In the genomic region with DNA sequence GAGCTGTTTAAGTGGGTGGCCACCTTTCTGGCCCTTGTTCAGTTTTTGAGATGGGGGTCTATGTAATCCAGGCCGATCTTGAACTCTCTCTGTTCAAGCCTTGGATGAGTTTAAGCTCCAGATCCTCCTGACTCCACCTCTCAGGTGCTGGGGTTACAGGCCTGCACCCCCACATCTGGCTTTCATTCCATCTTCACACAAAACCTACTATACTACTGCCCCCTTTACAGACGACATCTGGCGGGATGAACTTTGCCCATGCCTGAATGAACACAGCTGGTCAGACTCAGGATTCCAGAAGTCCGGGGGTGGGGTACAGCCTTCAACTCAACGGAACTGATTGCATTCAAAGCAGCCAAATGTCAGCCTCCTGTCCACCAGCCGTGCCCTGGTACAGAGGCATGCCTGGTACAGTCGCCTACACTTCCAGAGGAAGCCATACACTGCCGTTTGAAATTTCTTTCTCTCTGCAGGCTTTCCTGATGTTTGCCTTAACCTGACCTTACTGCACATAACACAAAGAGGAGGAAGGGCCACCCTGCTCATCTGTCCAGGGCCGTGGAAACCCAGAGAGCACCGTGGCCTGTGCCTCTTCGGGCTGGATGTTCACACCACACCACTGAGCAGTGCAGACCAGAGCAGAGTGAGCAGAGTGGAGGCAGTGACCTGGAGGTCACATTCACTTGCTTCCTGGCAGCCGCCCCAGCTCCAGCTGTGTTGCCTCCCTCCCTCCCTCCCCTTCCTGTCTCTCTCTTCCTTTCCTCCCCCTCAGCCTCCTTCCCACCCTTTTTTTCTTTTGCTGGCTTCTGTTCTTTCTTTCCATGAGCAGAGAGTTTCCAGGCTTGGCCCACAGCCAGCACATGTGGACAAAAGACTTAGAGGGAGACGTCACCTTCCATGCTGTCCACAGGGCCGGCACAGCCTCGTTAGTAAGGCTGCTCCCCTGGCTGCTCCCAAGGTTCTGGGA, we compare ENCODE assay signal across 8 mouse cellular contexts. TPM values are rescaled to one million over a fixed set of nuclear protein-coding genes. Genes with fewer than 3 reads are reported as not detected.
DNase-seq lines count a peak whose midpoint lies in the region; ATAC-seq and TF ChIP-seq lines count a peak whose summit lies in the region.

No protein-coding gene starts in this region.

- DNase-seq in ZHBTc4 (ENCODE audit: low read depth, low spot score): peak; percentile 30
- peak; percentile 66 for DNase-seq in embryo, embryonic 9.5 days (ENCODE audit: extremely low spot score)
- DNase-seq in heart, adult 2 months: peak; percentile 83 to 86
- DNase-seq in kidney, adult 11 months: peak; percentile 62
- DNase-seq in liver, embryonic 13.5 days: no peak
- DNase-seq in urinary bladder, postnatal 4 days (ENCODE audit: low spot score in 2 of 2): peak; percentile 72 to 87

- no peaks in the 10 kb centered on the region for H3K27me3 ChIP-seq in heart, adult 2 months (ENCODE audit: control insufficient read depth, insufficient read depth, low read length)
- no peaks in the 10 kb centered on the region for H3K27me3 ChIP-seq in liver, embryonic 13.5 days
- H3K27me3 ChIP-seq in neural tube, embryonic 12.5 days (replicated peaks): no peaks in the 10 kb centered on the region

- TF ChIP-seq CTCF in heart, adult 2 months (IDR thresholded peaks at IDR 0.05): no peak

- no peaks in the 10 kb centered on the region for H3K79me2 ChIP-seq in heart, adult 2 months (replicated peaks; ENCODE audit: control insufficient read depth, insufficient read depth, low read length)

- no peak overlapping the region for H3K4me3 ChIP-seq in heart, adult 2 months
- H3K4me3 ChIP-seq in liver, embryonic 13.5 days (replicated peaks): no peak overlapping the region
- H3K4me3 ChIP-seq in neural tube, embryonic 12.5 days: no peak overlapping the region

- peaks cover 15% of the 10 kb centered on the region for H3K4me1 ChIP-seq in heart, adult 2 months (ENCODE audit: control insufficient read depth, insufficient read depth, low read length)
- H3K4me1 ChIP-seq in liver, embryonic 13.5 days (replicated peaks): peaks cover 37% of the 10 kb centered on the region
- peaks cover 74% of the 10 kb centered on the region for H3K4me1 ChIP-seq in neural tube, embryonic 12.5 days

- peak overlapping the region; percentile 11; the same call in 1 of the 2 replicates for H3K9ac ChIP-seq in heart, adult 2 months (ENCODE audit: low read depth, low read length)
- no peak overlapping the region for H3K9ac ChIP-seq in liver, embryonic 13.5 days
- peak overlapping the region; percentile 21; the same call in 1 of the 2 replicates for H3K9ac ChIP-seq in neural tube, embryonic 12.5 days

- H3K9me3 ChIP-seq in liver, embryonic 13.5 days (replicated peaks): no peaks in the 10 kb centered on the region
- no peaks in the 10 kb centered on the region for H3K9me3 ChIP-seq in neural tube, embryonic 12.5 days

- H3K27ac ChIP-seq in heart, adult 2 months: peak overlapping the region; percentile 70
- H3K27ac ChIP-seq in liver, embryonic 13.5 days: peak overlapping the region; percentile 53
- H3K27ac ChIP-seq in neural tube, embryonic 12.5 days: peak overlapping the region; percentile 54

- 25% methylated on average over 15 of the region's 15 CpGs for WGBS in heart, adult 2 months
- 50% methylated on average over 15 of the region's 15 CpGs for WGBS in liver, embryonic 13.5 days (ENCODE audit: insufficient replicate concordance)
- 21% methylated on average over 15 of the region's 15 CpGs for WGBS in neural tube, embryonic 12.5 days

- no peaks in the 10 kb centered on the region for H3K36me3 ChIP-seq in heart, adult 2 months (ENCODE audit: control insufficient read depth, insufficient read depth, low read length)
- H3K36me3 ChIP-seq in liver, embryonic 13.5 days: no peaks in the 10 kb centered on the region
- H3K36me3 ChIP-seq in neural tube, embryonic 12.5 days: no peaks in the 10 kb centered on the region

- intact Hi-C loops in heart, adult 2 months (cut with DNase I): no loop called here

- peak; percentile 70 for ATAC-seq in liver, embryonic 13.5 days (ENCODE audit: low read depth)
- peak; percentile 82 for ATAC-seq in neural tube, embryonic 12.5 days (ENCODE audit: low FRiP score, low read depth)
- no peak for ATAC-seq in megakaryocyte progenitor cell, adult 5-6 weeks (replicated peaks; ENCODE audit: poor library complexity)

- TF ChIP-seq EP300 in heart, adult 2 months (IDR thresholded peaks at IDR 0.05; ENCODE audit: insufficient read depth, low read depth, low read length): peak; percentile 66; the same call in 1 of the 2 replicates

- TF ChIP-seq POLR2A in heart, adult 2 months (IDR thresholded peaks at IDR 0.05; ENCODE audit: insufficient read depth, low read depth, low read length): peak; percentile 35; the same call in 1 of the 2 replicates

- no peak overlapping the region for H3K4me2 ChIP-seq in liver, embryonic 13.5 days
- peak overlapping the region; percentile 36 for H3K4me2 ChIP-seq in neural tube, embryonic 12.5 days (replicated peaks)

RNA-seq across cellular contexts. Expression of a gene that starts 14.8 kb away (rescaled TPM):
- 1 to 10 TPM; 6.0 to 6.6 TPM for total RNA-seq in heart, adult 2 months (2021)
- 5.6 and 7.4 TPM in 2 replicates for polyA plus RNA-seq in heart, adult 2 months (2012; rRNA removed)
- polyA plus RNA-seq in liver, embryonic 13.5 days (2015; fragmentation: Nextera tagmentation; extraction: Ambion mirVana): 1.9 and 2.1 TPM in 2 replicates
- polyA plus RNA-seq in neural tube, embryonic 12.5 days (2016; fragmentation: Nextera tagmentation; extraction: Ambion mirVana): 48.4 and 50.6 TPM in 2 replicates
- 1.1 TPM in 1 of 2 replicates, not detected in the other for total RNA-seq in megakaryocyte progenitor cell, adult 5-6 weeks (2015)
- total RNA-seq in megakaryocyte progenitor cell, adult 5-6 weeks (2017): 0.46 TPM in 1 of 2 replicates, not detected in the other

RNA-seq across cellular contexts. Expression of a gene that starts 30.8 kb away (rescaled TPM):
- total RNA-seq in heart, adult 2 months (2021): 10 to 100 TPM; 12.1 to 15.6 TPM
- polyA plus RNA-seq in heart, adult 2 months (2012; rRNA removed): 7.6 and 15.9 TPM in 2 replicates
- 8.9 and 9.4 TPM in 2 replicates for polyA plus RNA-seq in liver, embryonic 13.5 days (2015; fragmentation: Nextera tagmentation; extraction: Ambion mirVana)
- polyA plus RNA-seq in neural tube, embryonic 12.5 days (2016; fragmentation: Nextera tagmentation; extraction: Ambion mirVana): 37.2 and 40.9 TPM in 2 replicates
- total RNA-seq in megakaryocyte progenitor cell, adult 5-6 weeks (2015): 7.5 and 7.6 TPM in 2 replicates
- total RNA-seq in megakaryocyte progenitor cell, adult 5-6 weeks (2017): 5.6 and 7.3 TPM in 2 replicates

RNA-seq across cellular contexts. Expression of a gene that starts 42.6 kb away (rescaled TPM):
- total RNA-seq in heart, adult 2 months (2021): not detected
- 0.59 and 2.2 TPM in 2 replicates for polyA plus RNA-seq in heart, adult 2 months (2012; rRNA removed)
- 1.0 and 1.4 TPM in 2 replicates for polyA plus RNA-seq in liver, embryonic 13.5 days (2015; fragmentation: Nextera tagmentation; extraction: Ambion mirVana)
- 0.51 and 1.7 TPM in 2 replicates for polyA plus RNA-seq in neural tube, embryonic 12.5 days (2016; fragmentation: Nextera tagmentation; extraction: Ambion mirVana)
- 6.5 and 7.1 TPM in 2 replicates for total RNA-seq in megakaryocyte progenitor cell, adult 5-6 weeks (2015)
- not detected in 2 replicates for total RNA-seq in megakaryocyte progenitor cell, adult 5-6 weeks (2017)

RNA-seq across cellular contexts. Expression of a gene that starts 49.5 kb away (rescaled TPM):
- 100 to 1,000 TPM; 625 to 742 TPM for total RNA-seq in heart, adult 2 months (2021)
- 916 and 995 TPM in 2 replicates for polyA plus RNA-seq in heart, adult 2 months (2012; rRNA removed)
- 233 and 270 TPM in 2 replicates for polyA plus RNA-seq in liver, embryonic 13.5 days (2015; fragmentation: Nextera tagmentation; extraction: Ambion mirVana)
- 319 and 340 TPM in 2 replicates for polyA plus RNA-seq in neural tube, embryonic 12.5 days (2016; fragmentation: Nextera tagmentation; extraction: Ambion mirVana)
- 129 and 139 TPM in 2 replicates for total RNA-seq in megakaryocyte progenitor cell, adult 5-6 weeks (2015)
- 78.8 and 107 TPM in 2 replicates for total RNA-seq in megakaryocyte progenitor cell, adult 5-6 weeks (2017)
